Mouse (Mus musculus): ENCODE results near the gene Fubp1. TPM values are rescaled to one million over a fixed set of nuclear protein-coding genes. Genes with fewer than 3 reads are reported as not detected.
"Not testable (repeated sequence)": the region's sequence is repeated elsewhere in the genome, so short reads cannot be mapped to it uniquely, and the experiment has no call there.

Gene Fubp1
- polyA plus RNA-seq, 1 experiment from 2014 or later, result 142 TPM

- 97% methylated on average over 1 of the region's 1 CpGs for WGBS
- ATAC-seq (ENCODE audit: insufficient number of reproducible peaks, low FRiP score), result no peak
- peaks cover 43% of the 10 kb centered on the region for H3K36me3 ChIP-seq
Observed at GRCm38 (mm10) chr3:152235805-152236204, 25.6 kb downstream of the Fubp1 start.

GRCm38 (mm10) chr3:152238836-152239235 is 28.6 kb downstream of the Fubp1 start:
- WGBS, result 60% methylated on average over 2 of the region's 2 CpGs
- H3K4me1 ChIP-seq (replicated peaks), result no peaks in the 10 kb centered on the region
- peaks cover 52% of the 10 kb centered on the region for H3K36me3 ChIP-seq
- ATAC-seq (ENCODE audit: insufficient number of reproducible peaks, low FRiP score), result no peak
- no peak overlapping the region for H3K27ac ChIP-seq (ENCODE audit: poor library complexity, severe bottlenecking)
- H3K9me3 ChIP-seq (replicated peaks), result no peaks in the 10 kb centered on the region
- H3K27me3 ChIP-seq (replicated peaks), result no peaks in the 10 kb centered on the region
- H3K4me3 ChIP-seq, result no peak overlapping the region
- no peak overlapping the region for H3K9ac ChIP-seq
- H3K4me2 ChIP-seq, result no peak overlapping the region

More at GRCm38 (mm10) chr3:152235805-152236204, 25.6 kb downstream of the Fubp1 start:
- Histone ChIP-seq H3K27ac (ENCODE audit: poor library complexity, severe bottlenecking) (no peak overlapping the region), H3K4me1 (replicated peaks) (no peaks in the 10 kb centered on the region; the same call in none of the 2 replicates), H3K9ac (no peak overlapping the region), H3K27me3 (replicated peaks) (no peaks in the 10 kb centered on the region), H3K4me3 (no peak overlapping the region), H3K9me3 (replicated peaks) (no peaks in the 10 kb centered on the region), H3K4me2 (no peak overlapping the region)

GRCm38 (mm10) chr3:152239592-152239991 is 29.4 kb downstream of the Fubp1 start:
- Histone ChIP-seq H3K9me3 (replicated peaks) (no peaks in the 10 kb centered on the region), H3K27ac (ENCODE audit: poor library complexity, severe bottlenecking) (no peak overlapping the region), H3K36me3 (peaks cover 49% of the 10 kb centered on the region), H3K27me3 (replicated peaks) (no peaks in the 10 kb centered on the region), H3K4me3 (no peak overlapping the region), H3K9ac (no peak overlapping the region), H3K4me1 (replicated peaks) (no peaks in the 10 kb centered on the region), H3K4me2 (no peak overlapping the region)
- 81% methylated on average over 1 of the region's 1 CpGs for WGBS
- ATAC-seq (ENCODE audit: insufficient number of reproducible peaks, low FRiP score), result no peak

- no peak for ATAC-seq (ENCODE audit: insufficient number of reproducible peaks, low FRiP score)
- Histone ChIP-seq H3K4me2 (no peak overlapping the region), H3K9ac (no peak overlapping the region), H3K27ac (ENCODE audit: poor library complexity, severe bottlenecking) (no peak overlapping the region), H3K4me3 (no peak overlapping the region), H3K9me3 (replicated peaks) (no peaks in the 10 kb centered on the region), H3K36me3 (peaks cover 53% of the 10 kb centered on the region), H3K4me1 (replicated peaks) (no peaks in the 10 kb centered on the region), H3K27me3 (replicated peaks) (no peaks in the 10 kb centered on the region)
- WGBS, result 83% methylated on average over 3 of the region's 3 CpGs
Observed at GRCm38 (mm10) chr3:152241098-152241497, 30.9 kb downstream of the Fubp1 start.

GRCm38 (mm10) chr3:152243304-152243703 is 33.1 kb downstream of the Fubp1 start:
- no peak overlapping the region for H3K4me2 ChIP-seq
- H3K4me1 ChIP-seq (replicated peaks), result no peaks in the 10 kb centered on the region
- no peaks in the 10 kb centered on the region for H3K9me3 ChIP-seq (replicated peaks)
- no peak overlapping the region for H3K4me3 ChIP-seq
- no peaks in the 10 kb centered on the region for H3K27me3 ChIP-seq (replicated peaks)
- H3K27ac ChIP-seq (ENCODE audit: poor library complexity, severe bottlenecking), result no peak overlapping the region
- H3K9ac ChIP-seq, result no peak overlapping the region
- WGBS, result 78% methylated on average over 4 of the region's 4 CpGs
- H3K36me3 ChIP-seq, result peaks cover 59% of the 10 kb centered on the region
- ATAC-seq (ENCODE audit: insufficient number of reproducible peaks, low FRiP score), result no peak

- ATAC-seq (ENCODE audit: insufficient number of reproducible peaks, low FRiP score), result no peak
- H3K4me2 ChIP-seq, result no peak overlapping the region
- H3K9ac ChIP-seq, result no peak overlapping the region
- H3K4me3 ChIP-seq, result no peak overlapping the region
- H3K4me1 ChIP-seq (replicated peaks), result no peaks in the 10 kb centered on the region
- no peaks in the 10 kb centered on the region for H3K27me3 ChIP-seq (replicated peaks)
- no peaks in the 10 kb centered on the region for H3K9me3 ChIP-seq (replicated peaks)
- 70% methylated on average over 5 of the region's 5 CpGs for WGBS
- peaks cover 58% of the 10 kb centered on the region for H3K36me3 ChIP-seq
- H3K27ac ChIP-seq (ENCODE audit: poor library complexity, severe bottlenecking), result no peak overlapping the region
Observed at GRCm38 (mm10) chr3:152245273-152245910, 35.2 kb downstream of the Fubp1 start.

GRCm38 (mm10) chr3:152247708-152248107 is 37.5 kb downstream of the Fubp1 start:
- no peaks in the 10 kb centered on the region for H3K4me1 ChIP-seq (replicated peaks)
- no peaks in the 10 kb centered on the region for H3K27me3 ChIP-seq (replicated peaks)
- H3K4me2 ChIP-seq, result no peak overlapping the region
- WGBS, result 81% methylated on average over 12 of the region's 12 CpGs
- H3K4me3 ChIP-seq, result no peak overlapping the region
- no peaks in the 10 kb centered on the region for H3K9me3 ChIP-seq (replicated peaks)
- H3K36me3 ChIP-seq, result peaks cover 49% of the 10 kb centered on the region
- no peak for ATAC-seq (ENCODE audit: insufficient number of reproducible peaks, low FRiP score)
- H3K9ac ChIP-seq, result no peak overlapping the region
- H3K27ac ChIP-seq (ENCODE audit: poor library complexity, severe bottlenecking), result no peak overlapping the region

GRCm38 (mm10) chr3:152250487-152250886 is 40.3 kb downstream of the Fubp1 start:
- Histone ChIP-seq H3K4me1 (replicated peaks) (no peaks in the 10 kb centered on the region; the same call in 1 of the 2 replicates), H3K36me3 (peaks cover 57% of the 10 kb centered on the region), H3K27me3 (replicated peaks) (no peaks in the 10 kb centered on the region), H3K4me3 (no peak overlapping the region), H3K9me3 (replicated peaks) (no peaks in the 10 kb centered on the region), H3K27ac (ENCODE audit: poor library complexity, severe bottlenecking) (no peak overlapping the region), H3K4me2 (no peak overlapping the region), H3K9ac (no peak overlapping the region)
- 80% methylated on average over 1 of the region's 1 CpGs for WGBS
- ATAC-seq (ENCODE audit: insufficient number of reproducible peaks, low FRiP score), result no peak

GRCm38 (mm10) chr3:152257528-152257927 is 47.3 kb downstream of the Fubp1 start:
- H3K27me3 ChIP-seq (replicated peaks), result no peaks in the 10 kb centered on the region
- H3K4me3 ChIP-seq, result no peak overlapping the region
- 0 out of 2 replicates have a peak overlapping the region, but pooled peaks have one; percentile 2 for H3K4me2 ChIP-seq
- peaks cover 22% of the 10 kb centered on the region for H3K36me3 ChIP-seq
- WGBS, result 82% methylated on average over 3 of the region's 3 CpGs
- H3K4me1 ChIP-seq (replicated peaks), result peaks cover 39% of the 10 kb centered on the region
- H3K9me3 ChIP-seq (replicated peaks), result no peaks in the 10 kb centered on the region
- no peak for ATAC-seq (ENCODE audit: insufficient number of reproducible peaks, low FRiP score)
- H3K27ac ChIP-seq (ENCODE audit: poor library complexity, severe bottlenecking), result peak overlapping the region; percentile 34; the same call in 1 of the 2 replicates
- H3K9ac ChIP-seq, result 0 out of 2 replicates have a peak overlapping the region, but pooled peaks have one; percentile 23

GRCm38 (mm10) chr3:152259409-152259808 is 49.2 kb downstream of the Fubp1 start:
- 0 out of 2 replicates have a peak overlapping the region, but pooled peaks have one; percentile 13 for H3K4me3 ChIP-seq
- 0 out of 2 replicates have a peak, but pooled peaks have one; percentile 50 for ATAC-seq (ENCODE audit: insufficient number of reproducible peaks, low FRiP score)
- H3K9ac ChIP-seq, result peak overlapping the region; percentile 19; the same call in 1 of the 2 replicates
- H3K4me1 ChIP-seq (replicated peaks), result peaks cover 47% of the 10 kb centered on the region
- peak overlapping the region; percentile 82 for H3K27ac ChIP-seq (ENCODE audit: poor library complexity, severe bottlenecking)
- H3K36me3 ChIP-seq; H3K27me3 ChIP-seq (replicated peaks); H3K9me3 ChIP-seq (replicated peaks): not testable (repeated sequence)
- WGBS, result 26% methylated on average over 8 of the region's 9 CpGs
- H3K4me2 ChIP-seq, result peak overlapping the region; percentile 5

- ATAC-seq (ENCODE audit: insufficient number of reproducible peaks, low FRiP score), result no peak
- Histone ChIP-seq H3K27ac (ENCODE audit: poor library complexity, severe bottlenecking) (peak overlapping the region; percentile 82), H3K9ac (peak overlapping the region; percentile 2; the same call in 1 of the 2 replicates), H3K9me3 (replicated peaks) (no peaks in the 10 kb centered on the region), H3K4me1 (replicated peaks) (peaks cover 47% of the 10 kb centered on the region), H3K4me3 (no peak overlapping the region), H3K4me2 (peak overlapping the region; percentile 5), H3K36me3 (peaks cover under 1% of the 10 kb centered on the region; the same call in 1 of the 2 replicates), H3K27me3 (replicated peaks) (no peaks in the 10 kb centered on the region)
- WGBS, result 88% methylated on average over 1 of the region's 1 CpGs
Observed at GRCm38 (mm10) chr3:152260362-152260761, 50.1 kb downstream of the Fubp1 start.

Data from heart, embryonic 12.5 days (tissue).